Mouse (Mus musculus) G1E (cell line): Measurements from ENCODE around the gene Ints3.

Experiments
- CTCF ChIP-seq: IDR thresholded peaks from 2 replicates; pipeline ENCODE4 v1.5.1; 2012; ENCODE audit warnings: low read depth, low read length, inconsistent platforms, mixed read lengths
- GATA2 ChIP-seq: IDR thresholded peaks from 2 replicates; pipeline ENCODE4 v1.6.1; 2012; ENCODE audit warnings: low read depth, low read length, inconsistent platforms, borderline replicate concordance

DNA sequence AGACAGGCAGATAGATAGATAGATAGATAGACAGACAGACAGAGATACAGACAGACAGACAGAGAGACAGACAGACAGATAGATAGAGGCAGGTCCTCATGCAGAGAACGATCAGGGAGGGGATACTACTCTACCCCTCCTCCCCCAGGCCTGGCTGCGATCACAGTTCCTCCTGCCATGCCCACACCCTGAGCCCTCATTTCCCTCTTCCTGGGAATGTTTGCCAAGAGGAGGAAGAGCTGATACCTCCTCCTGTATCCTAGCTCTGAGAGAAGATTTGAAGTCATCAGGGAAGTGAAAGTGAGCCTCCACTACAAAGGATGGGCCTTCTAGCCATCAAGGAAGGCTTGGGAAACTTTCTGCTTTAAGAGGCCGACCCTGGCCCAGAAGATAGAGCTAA lies 37.8 kb downstream of the Ints3 start:
- TF ChIP-seq GATA2 (no peak), CTCF (no peak)
